Mouse (Mus musculus) right cerebral cortex, adult 2 months (tissue): ENCODE data around the gene Ppa1.
A peak's percentile ranks its signal among the peaks of the same experiment; 100 is the strongest.
"Not testable (repeated sequence)": the region's sequence is repeated elsewhere in the genome, so short reads cannot be mapped to it uniquely, and the experiment has no call there.

Experiments used
- DNase-seq, 2 experiments: peaks; one replicate each; pipeline ENCODE4 v3.0.0; 2021 to 2022; ENCODE audit warnings: low spot score in 2 of 2

Gene Ppa1

GRCm38 (mm10) chr10:61647790-61648736 is at the start of gene Ppa1:
Ppa1 (plus strand) TSS chr10:61648552.
- DNase-seq = peak; percentile 84 to 85

- no peak for DNase-seq
These were observed 48.7 kb upstream of the Ppa1 start for GRCm38 (mm10) chr10:61599556-61600114.

GRCm38 (mm10) chr10:61602283-61603033 is 45.9 kb upstream of the Ppa1 start:
- peak in 1 of 2 experiments; percentile 44 for DNase-seq

GRCm38 (mm10) chr10:61604376-61605065 is 43.8 kb upstream of the Ppa1 start:
- DNase-seq = no peak

- DNase-seq = not testable (repeated sequence)
These were observed 43.0 kb upstream of the Ppa1 start for GRCm38 (mm10) chr10:61605381-61605780.

GRCm38 (mm10) chr10:61605851-61606250 is 42.5 kb upstream of the Ppa1 start:
- DNase-seq = peak in 1 of 2 experiments; percentile 61

GRCm38 (mm10) chr10:61608233-61608632 is 40.1 kb upstream of the Ppa1 start:
- no peak for DNase-seq

GRCm38 (mm10) chr10:61610650-61611235 is 37.6 kb upstream of the Ppa1 start:
- DNase-seq = no peak

- no peak for DNase-seq
These were observed 34.0 kb upstream of the Ppa1 start for GRCm38 (mm10) chr10:61614311-61614710.

GRCm38 (mm10) chr10:61618528-61618927 is 29.8 kb upstream of the Ppa1 start:
- DNase-seq = no peak

GRCm38 (mm10) chr10:61621681-61622080 is 26.7 kb upstream of the Ppa1 start:
- peak; percentile 6 to 10 for DNase-seq

GRCm38 (mm10) chr10:61623874-61624273 is 24.5 kb upstream of the Ppa1 start:
- DNase-seq = not testable (repeated sequence)

- DNase-seq = no peak
These were observed 23.6 kb upstream of the Ppa1 start for GRCm38 (mm10) chr10:61624771-61625170.

GRCm38 (mm10) chr10:61625381-61626257 is 22.7 kb upstream of the Ppa1 start:
- peak; percentile 13 to 37 for DNase-seq

GRCm38 (mm10) chr10:61626551-61626950 is 21.8 kb upstream of the Ppa1 start:
- DNase-seq = no peak

- no peak for DNase-seq
These were observed 21.0 kb upstream of the Ppa1 start for GRCm38 (mm10) chr10:61627195-61627937.

GRCm38 (mm10) chr10:61627938-61628250 is 20.5 kb upstream of the Ppa1 start:
- no peak for DNase-seq

- no peak for DNase-seq
These were observed 15.9 kb upstream of the Ppa1 start for GRCm38 (mm10) chr10:61632445-61632844.

- no peak for DNase-seq
These were observed 11.3 kb upstream of the Ppa1 start for GRCm38 (mm10) chr10:61637055-61637454.

- no peak for DNase-seq
These were observed 8.0 kb upstream of the Ppa1 start for GRCm38 (mm10) chr10:61640363-61640762.
